Mouse (Mus musculus) embryo, embryonic 10.5 days (tissue): ENCODE measurements around the gene Pacsin1.
"Not testable (repeated sequence)": the region's sequence is repeated elsewhere in the genome, so short reads cannot be mapped to it uniquely, and the experiment has no call there.

Experiments used
- DNase-seq: peaks from one replicate; pipeline ENCODE4 v3.0.0-alpha.2; 2015; ENCODE audit warnings: low spot score

Gene Pacsin1

DNA sequence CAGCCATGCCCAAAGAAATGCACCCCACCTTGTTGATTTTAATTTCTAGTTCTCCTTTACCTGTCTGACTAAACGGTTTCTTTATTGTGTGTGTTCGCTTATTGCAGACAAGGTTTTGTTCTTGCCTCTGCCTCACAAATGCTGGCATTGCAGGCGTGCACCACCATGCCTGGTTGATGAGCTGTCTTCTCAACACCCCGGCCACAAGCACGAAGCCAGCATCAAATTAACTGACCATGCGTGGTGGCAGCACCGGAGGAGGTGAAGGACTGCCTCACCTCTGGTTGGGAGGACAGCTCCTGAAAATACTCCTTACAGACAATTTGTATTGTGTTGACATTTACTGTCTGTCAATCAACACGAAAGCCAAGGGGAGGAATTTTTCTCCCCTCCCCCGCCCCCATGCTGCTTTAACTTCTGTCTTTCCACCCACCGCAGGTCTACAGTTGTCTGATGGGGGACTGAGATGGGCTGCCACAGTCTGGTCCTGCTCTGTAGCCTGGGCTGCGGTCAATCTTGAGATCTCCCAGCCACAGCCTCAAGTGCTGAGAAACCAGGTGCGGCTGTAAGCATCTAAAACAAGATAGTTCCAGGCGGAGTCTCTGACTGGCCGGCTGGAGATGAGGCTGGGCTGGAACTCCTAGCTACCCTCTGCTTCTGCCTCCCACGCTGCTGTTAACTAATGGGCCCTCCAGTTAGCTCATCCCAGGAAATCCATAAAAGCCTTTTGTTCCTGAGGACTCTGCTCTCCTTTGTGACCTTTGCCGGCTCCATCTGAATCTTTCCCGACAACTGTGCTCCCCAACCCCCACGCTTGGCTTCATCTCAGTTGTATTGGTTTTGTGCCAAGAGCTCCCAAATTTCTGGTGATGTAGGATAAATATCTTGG lies 18.9 kb upstream of the Pacsin1 start, which contains the start of gene Rps10:
TSS of gene Rps10 (minus strand) at position 538 of the 889 bp plus-strand sequence.
- DNase-seq: peak; percentile 53

DNA sequence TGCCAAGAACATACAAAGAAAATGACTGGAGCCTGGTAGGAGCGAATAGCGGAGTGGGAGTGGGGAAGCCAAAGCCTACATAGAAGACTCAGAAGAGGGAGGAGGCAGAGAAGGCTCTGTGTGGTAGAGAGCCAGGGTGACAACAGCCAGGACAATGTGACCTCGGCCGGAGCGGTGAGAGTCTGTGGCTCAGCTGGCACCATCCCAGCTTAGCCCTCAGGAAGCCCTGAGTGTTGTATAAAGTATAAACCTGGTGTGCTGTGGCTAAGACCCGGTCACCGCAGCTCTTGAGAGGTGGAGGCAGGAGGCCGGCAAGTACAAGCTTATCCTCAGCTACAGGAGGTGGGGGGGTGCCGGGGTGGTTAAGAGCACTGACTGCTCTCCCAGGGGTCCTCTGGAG lies 18.0 kb upstream of the Pacsin1 start:
- DNase-seq: no peak

- DNase-seq: no peak
These were observed 16.4 kb upstream of the Pacsin1 start for GRCm38 (mm10) chr17:27638921-27639332.

DNA sequence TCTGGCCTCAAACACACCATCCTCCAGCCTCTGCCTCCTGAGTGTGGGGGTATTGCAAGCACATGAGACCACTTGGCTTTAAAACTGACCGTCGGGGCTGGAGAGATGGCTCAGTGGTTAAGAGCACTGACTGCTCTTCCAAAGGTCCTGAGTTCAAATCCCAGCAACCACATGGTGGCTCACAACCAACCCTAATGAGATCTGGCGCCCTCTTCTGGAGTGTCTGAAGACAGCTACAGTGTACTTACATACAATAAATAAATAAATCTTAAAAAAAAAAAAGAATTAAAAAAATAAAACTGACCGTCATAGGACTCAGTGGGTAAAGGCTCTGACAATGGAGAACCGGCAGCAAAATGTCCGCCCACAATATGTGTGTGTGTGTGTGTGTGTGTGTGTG lies 15.5 kb upstream of the Pacsin1 start:
- not testable (repeated sequence) for DNase-seq

DNA sequence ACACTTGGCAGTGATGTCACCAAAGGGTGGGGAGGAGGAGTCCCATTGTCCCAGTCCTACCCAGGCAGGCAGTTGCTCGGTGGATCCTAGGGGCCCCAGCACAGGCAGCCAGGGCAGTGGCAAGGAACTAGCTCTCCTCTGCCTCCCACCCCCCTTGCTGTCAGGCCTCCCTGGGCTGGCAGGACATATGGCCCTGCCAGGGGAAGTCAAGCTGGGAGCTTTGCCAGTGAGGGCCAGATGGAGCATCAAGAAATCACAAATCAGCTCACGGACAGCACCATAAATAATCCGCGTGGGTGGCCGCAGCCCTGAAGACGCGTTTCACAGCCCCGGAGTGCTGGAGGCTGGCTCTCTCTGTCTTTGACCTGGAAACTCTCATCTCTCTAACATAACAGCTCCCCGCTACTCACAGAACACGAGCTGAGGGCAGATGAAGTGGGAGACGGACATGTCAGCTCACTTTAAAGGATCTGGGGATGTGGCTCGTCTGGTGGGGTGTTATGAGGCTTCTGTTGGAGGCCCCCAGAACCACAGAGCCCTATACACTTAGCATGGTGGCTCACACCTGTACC lies 12.7 kb upstream of the Pacsin1 start:
- DNase-seq: peak; percentile 57

- DNase-seq: no peak
These were observed 12.2 kb upstream of the Pacsin1 start for GRCm38 (mm10) chr17:27643101-27643500.

GRCm38 (mm10) chr17:27643756-27644155 lies 11.6 kb upstream of the Pacsin1 start:
- DNase-seq: no peak

- DNase-seq: no peak
These were observed 10.7 kb upstream of the Pacsin1 start for GRCm38 (mm10) chr17:27644572-27644971.

- no peak for DNase-seq
These were observed 9.5 kb upstream of the Pacsin1 start for GRCm38 (mm10) chr17:27645807-27646206.

DNA sequence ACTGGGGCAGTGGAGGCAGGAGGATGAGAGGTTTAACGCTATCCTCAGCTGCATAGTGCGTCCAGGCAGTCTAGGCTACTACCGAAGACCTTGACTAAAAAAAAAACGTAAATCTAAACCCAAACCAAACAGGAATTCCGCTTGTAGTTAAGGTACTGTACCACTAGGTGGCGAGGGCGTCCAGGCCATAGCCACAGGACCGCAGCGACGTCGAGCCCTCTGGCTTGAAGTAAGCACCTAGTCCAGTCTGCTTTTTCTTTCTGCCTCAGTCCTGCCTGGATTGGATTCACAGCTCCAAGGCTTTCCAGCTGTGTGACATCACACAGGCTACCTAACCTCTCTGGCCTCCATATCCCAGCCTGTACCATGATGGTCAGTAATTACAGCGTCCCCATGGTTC lies 5.1 kb upstream of the Pacsin1 start:
- peak; percentile 87 for DNase-seq

DNA sequence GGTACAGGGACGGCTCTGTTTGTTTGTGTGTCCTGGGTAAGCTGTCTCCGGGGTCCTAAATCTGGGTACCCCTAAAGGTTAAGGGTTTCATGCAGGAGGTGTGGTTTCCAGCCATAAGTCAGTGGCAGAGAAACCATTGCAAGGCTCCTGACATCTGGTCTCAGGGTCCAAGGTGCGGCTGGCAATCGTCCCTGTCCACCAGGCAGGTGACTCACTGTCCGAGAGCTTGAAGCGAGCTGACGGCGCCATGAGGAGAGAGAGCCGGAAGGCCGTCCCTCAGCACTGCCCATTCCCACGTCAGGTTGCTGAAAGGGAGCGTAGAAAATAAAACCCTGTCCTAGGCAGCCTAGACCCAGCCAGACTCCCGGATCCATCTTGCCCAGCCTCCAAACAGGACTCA lies 4.7 kb upstream of the Pacsin1 start:
- DNase-seq: no peak

DNA sequence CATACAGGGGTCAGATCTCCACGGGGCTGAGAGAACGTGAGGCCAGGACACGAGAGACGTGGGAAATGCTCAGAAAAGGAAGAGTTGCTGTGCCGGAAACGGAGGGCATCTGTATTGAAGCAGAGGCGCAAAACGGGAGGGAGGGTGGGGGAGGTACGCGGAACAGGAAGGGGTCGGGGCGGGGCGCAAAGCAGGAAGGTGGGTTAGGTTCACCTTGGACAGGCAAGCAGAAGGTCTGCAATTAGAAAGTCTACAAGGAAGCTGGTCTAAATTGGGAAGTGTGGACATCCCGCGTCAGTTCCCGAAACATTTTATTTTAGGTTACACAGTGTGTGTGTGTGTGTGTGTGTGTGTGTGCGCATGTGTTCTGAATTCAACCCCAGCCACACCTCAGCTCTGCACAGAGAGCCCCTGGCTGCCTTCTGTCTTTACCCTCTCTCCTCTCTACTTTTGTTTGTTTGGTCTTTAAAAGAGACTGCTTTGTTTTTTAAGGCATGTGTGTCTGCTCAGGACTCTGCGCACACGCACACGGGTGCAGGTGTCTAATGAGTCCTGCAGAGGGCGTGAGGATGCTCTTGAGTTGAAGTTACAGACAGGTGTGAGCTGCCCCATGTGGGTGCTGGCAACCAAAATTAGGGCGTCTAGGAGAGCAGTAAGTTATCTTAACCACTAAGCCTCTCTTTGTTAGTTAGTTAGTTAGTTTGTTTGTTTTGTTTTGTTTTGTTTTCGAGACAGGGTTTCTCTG lies 3.1 kb upstream of the Pacsin1 start:
- DNase-seq: no peak

DNA sequence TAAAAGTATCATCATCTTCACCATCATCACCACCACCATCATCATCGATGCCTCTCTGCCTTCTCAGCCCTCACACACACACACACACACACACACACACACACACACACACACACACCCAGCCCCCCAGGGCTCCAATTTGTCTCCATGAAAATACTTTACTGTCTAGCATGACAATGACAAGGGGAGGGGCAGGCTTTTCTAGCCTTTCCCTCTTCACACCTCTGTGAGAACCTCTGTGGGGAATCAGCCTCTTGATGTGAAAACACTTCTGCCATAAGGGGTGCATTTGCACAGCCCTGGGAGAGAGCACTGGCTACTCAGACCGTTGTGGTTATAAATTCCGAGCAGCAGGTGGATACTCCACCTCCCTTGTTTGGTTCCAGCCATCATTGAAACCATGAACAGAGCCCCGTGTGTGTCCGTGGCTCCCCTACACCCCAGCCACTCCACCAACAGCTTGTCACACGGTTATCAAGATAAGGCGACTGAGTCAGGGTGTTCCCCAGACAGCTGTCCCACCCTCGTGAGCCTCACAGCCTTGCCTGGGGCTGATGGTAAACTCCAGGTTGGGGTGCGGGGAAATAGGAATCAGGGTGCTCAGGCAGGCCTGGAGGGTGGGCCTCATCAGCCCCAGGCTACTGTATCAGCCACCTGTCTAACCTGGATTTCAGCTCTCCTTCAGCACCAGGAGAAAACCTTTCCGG lies 1.9 kb upstream of the Pacsin1 start:
- no peak for DNase-seq

DNA sequence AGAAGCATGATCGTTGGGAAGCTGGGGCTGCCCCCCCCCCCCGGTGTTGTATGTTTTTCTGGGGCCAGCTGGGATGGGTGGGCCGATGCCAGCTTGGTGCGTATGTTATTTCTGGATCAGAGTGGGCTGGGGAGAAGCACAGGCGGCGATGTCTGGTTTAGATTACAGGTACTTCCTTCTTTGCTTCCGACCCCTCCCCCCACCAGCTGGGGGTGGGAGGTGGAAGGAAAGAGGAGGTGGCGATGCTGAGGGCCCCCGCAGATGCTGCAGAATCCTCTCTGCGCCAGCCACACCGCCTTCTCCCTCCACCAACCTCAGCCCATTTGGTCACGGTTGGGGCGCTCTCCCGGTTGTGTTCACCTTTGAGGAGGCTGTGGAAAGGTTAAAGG lies 696 bp downstream of the Pacsin1 start:
- DNase-seq: peak; percentile 45

GRCm38 (mm10) chr17:27656414-27656813 lies 1.1 kb downstream of the Pacsin1 start:
- no peak for DNase-seq

DNA sequence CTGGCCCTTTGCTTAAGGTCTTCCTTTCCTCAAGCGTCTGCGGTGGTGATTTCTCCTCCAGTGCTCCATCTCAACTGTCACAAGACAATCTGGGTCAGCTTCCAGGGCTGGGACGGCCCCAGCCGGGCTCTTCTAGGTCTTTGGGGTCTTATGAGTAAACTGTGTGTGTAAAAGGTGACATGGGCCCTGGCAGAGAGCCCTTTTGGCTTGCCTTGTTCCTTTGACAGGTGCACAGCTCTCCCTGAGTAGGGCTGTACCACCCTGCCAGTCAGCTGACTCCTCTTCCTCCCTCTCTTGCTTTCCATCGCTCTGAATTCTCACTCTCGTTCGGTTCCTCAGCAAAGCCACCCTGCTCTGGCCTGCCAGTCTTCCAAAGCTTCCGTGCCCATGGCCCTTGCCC lies 1.8 kb downstream of the Pacsin1 start:
- no peak for DNase-seq

GRCm38 (mm10) chr17:27658767-27659166 lies 3.5 kb downstream of the Pacsin1 start:
- DNase-seq: no peak

DNA sequence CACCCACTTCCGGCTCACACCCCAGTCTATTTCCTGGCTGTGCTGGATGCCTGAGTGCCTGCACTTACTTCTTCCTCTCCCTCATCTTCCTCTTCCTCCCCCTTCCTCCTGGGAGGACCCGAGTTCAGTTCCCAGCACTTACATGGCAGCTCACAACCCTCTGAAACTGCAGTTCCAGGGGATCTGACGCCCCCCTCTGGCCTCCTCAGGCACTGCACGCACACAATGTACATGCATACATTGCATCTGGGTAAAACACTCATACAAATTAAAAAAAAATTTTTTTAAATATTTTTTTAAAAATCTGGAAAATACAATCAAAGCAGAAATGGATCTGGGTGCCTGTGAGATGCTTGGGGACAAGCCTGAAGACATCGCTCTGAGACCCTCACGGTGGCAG lies 16.4 kb downstream of the Pacsin1 start:
- DNase-seq: no peak

DNA sequence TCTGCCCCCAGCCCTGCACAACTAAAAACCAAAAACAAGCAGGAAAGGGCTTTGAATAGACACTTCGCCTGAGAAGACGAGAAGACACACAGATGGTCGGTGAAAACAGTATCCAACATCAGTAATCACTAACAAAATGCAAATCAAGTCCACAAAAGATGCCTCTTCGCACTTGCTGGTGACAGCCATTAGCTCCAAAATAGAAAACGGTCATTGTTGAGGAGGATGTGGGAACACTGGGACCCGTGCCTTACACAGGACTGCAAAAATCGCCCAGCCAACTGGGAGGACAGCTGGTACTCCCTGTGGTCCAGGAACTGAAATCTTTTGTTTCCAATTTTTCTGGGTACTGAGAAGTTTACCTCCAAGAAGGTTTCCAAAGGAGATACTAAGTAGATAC lies 18.6 kb downstream of the Pacsin1 start:
- no peak for DNase-seq

GRCm38 (mm10) chr17:27675453-27675852 lies 20.1 kb downstream of the Pacsin1 start:
- DNase-seq: no peak

DNA sequence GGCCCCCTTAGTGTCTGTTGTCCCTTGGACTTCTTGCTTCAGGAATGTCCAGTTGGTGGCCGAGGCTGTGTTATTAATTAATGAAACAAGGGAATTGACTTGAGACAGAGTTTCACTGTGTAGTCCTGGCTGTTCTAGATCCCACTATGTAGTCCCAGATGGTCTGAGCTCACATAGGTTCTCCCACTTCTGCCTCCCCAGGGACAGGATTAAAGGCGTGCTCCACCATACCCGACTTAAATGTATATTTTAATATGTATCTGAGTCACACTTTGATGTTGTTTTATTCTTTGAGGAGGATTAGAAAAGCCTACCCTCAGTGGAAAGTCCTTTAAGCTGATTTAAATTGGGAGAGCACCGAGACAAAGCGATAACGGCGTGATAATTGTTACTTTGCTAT lies 21.0 kb downstream of the Pacsin1 start:
- no peak for DNase-seq

DNA sequence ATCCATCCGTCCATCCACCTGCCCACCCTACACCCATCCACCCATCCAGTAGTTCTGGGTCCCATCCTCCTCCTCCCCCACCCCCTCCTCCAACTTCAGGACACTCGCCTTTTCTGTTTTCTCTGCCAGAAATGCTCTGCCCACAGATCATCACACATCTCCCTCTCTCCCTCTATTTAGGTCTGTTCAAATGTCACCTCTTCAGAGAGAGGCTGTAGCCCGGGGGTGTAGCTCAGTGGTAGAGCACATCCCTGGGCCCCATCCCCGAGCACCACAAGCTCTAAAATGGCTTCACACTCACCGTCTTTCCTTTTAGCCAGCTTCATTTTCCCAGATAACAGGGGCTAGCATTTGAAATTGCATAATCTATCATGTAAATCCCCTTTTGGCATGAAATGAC lies 22.4 kb downstream of the Pacsin1 start:
- DNase-seq: no peak
